Mouse (Mus musculus): ENCODE measurements around the gene Ccdc74a. TPM values are rescaled to one million over a fixed set of nuclear protein-coding genes. Genes with fewer than 3 reads are reported as not detected.

Ccdc74a gene
- total and polyA plus RNA-seq, 2 experiments, result not detected

- H3K27ac ChIP-seq (replicated peaks; ENCODE audit: insufficient read depth, low read depth, low read length), result no peak overlapping the region
These were observed 886 bp downstream of the Ccdc74a start for GRCm38 (mm10) chr16:17647156-17647555.

GRCm38 (mm10) chr16:17647566-17648340 lies 1.5 kb downstream of the Ccdc74a start:
- Histone ChIP-seq H3K9ac (ENCODE audit: low read depth, low read length) (no peak overlapping the region), H3K79me2 (ENCODE audit: control insufficient read depth, insufficient read depth, low read length) (no peaks in the 10 kb centered on the region), H3K4me3 (ENCODE audit: insufficient read depth, low read depth, low read length) (no peak overlapping the region), H3K36me3 (ENCODE audit: control insufficient read depth, insufficient read depth, low read length) (peaks cover 3% of the 10 kb centered on the region; the same call in 1 of the 2 replicates), H3K4me1 (ENCODE audit: control insufficient read depth, insufficient read depth, low read length) (peaks cover 3% of the 10 kb centered on the region), H3K27me3 (ENCODE audit: control insufficient read depth, insufficient read depth, low read length) (no peaks in the 10 kb centered on the region), H3K27ac (replicated peaks; ENCODE audit: insufficient read depth, low read depth, low read length) (no peak overlapping the region)
- no peak for TF ChIP-seq CTCF (IDR thresholded peaks at IDR 0.05; ENCODE audit: low read depth, low read length)
- TF ChIP-seq POLR2A (IDR thresholded peaks at IDR 0.05; ENCODE audit: extremely low read depth, insufficient read depth, low read length), result no peak
- no peak for DNase-seq (ENCODE audit: extremely low read depth, low read depth, low spot score)
- 93% methylated on average over 10 of the region's 10 CpGs for WGBS

More at GRCm38 (mm10) chr16:17647156-17647555, 886 bp downstream of the Ccdc74a start:
- WGBS, result 74% methylated on average over 1 of the region's 1 CpGs
- Histone ChIP-seq H3K4me3 (ENCODE audit: insufficient read depth, low read depth, low read length) (no peak overlapping the region), H3K27me3 (ENCODE audit: control insufficient read depth, insufficient read depth, low read length) (no peaks in the 10 kb centered on the region), H3K36me3 (ENCODE audit: control insufficient read depth, insufficient read depth, low read length) (peaks cover 4% of the 10 kb centered on the region; the same call in 1 of the 2 replicates), H3K4me1 (ENCODE audit: control insufficient read depth, insufficient read depth, low read length) (peaks cover 3% of the 10 kb centered on the region), H3K79me2 (ENCODE audit: control insufficient read depth, insufficient read depth, low read length) (no peaks in the 10 kb centered on the region), H3K9ac (ENCODE audit: low read depth, low read length) (no peak overlapping the region)
- TF ChIP-seq CTCF (IDR thresholded peaks at IDR 0.05; ENCODE audit: low read depth, low read length), result no peak
- no peak for TF ChIP-seq POLR2A (IDR thresholded peaks at IDR 0.05; ENCODE audit: extremely low read depth, insufficient read depth, low read length)
- no peak for DNase-seq (ENCODE audit: extremely low read depth, low read depth, low spot score)

GRCm38 (mm10) chr16:17649925-17650605 lies 3.8 kb downstream of the Ccdc74a start:
- Histone ChIP-seq H3K9ac (ENCODE audit: low read depth, low read length) (no peak overlapping the region), H3K27me3 (ENCODE audit: control insufficient read depth, insufficient read depth, low read length) (no peaks in the 10 kb centered on the region), H3K4me1 (ENCODE audit: control insufficient read depth, insufficient read depth, low read length) (peaks cover 3% of the 10 kb centered on the region), H3K4me3 (ENCODE audit: insufficient read depth, low read depth, low read length) (no peak overlapping the region), H3K27ac (replicated peaks; ENCODE audit: insufficient read depth, low read depth, low read length) (no peak overlapping the region), H3K36me3 (ENCODE audit: control insufficient read depth, insufficient read depth, low read length) (peaks cover 4% of the 10 kb centered on the region; the same call in 1 of the 2 replicates), H3K79me2 (ENCODE audit: control insufficient read depth, insufficient read depth, low read length) (no peaks in the 10 kb centered on the region)
- WGBS, result 89% methylated on average over 16 of the region's 16 CpGs
- TF ChIP-seq POLR2A (IDR thresholded peaks at IDR 0.05; ENCODE audit: extremely low read depth, insufficient read depth, low read length) (no peak), CTCF (IDR thresholded peaks at IDR 0.05; ENCODE audit: low read depth, low read length) (no peak)
- DNase-seq (ENCODE audit: extremely low read depth, low read depth, low spot score), result no peak

- H3K79me2 ChIP-seq (ENCODE audit: control insufficient read depth, insufficient read depth, low read length), result no peaks in the 10 kb centered on the region
- no peak for DNase-seq (ENCODE audit: extremely low read depth, low read depth, low spot score)
- H3K4me1 ChIP-seq (ENCODE audit: control insufficient read depth, insufficient read depth, low read length), result peaks cover 3% of the 10 kb centered on the region
- peaks cover 4% of the 10 kb centered on the region; the same call in 1 of the 2 replicates for H3K36me3 ChIP-seq (ENCODE audit: control insufficient read depth, insufficient read depth, low read length)
- no peak overlapping the region for H3K4me3 ChIP-seq (ENCODE audit: insufficient read depth, low read depth, low read length)
- no peaks in the 10 kb centered on the region for H3K27me3 ChIP-seq (ENCODE audit: control insufficient read depth, insufficient read depth, low read length)
- H3K27ac ChIP-seq (replicated peaks; ENCODE audit: insufficient read depth, low read depth, low read length), result no peak overlapping the region
- 96% methylated on average over 1 of the region's 1 CpGs for WGBS
- TF ChIP-seq CTCF (IDR thresholded peaks at IDR 0.05; ENCODE audit: low read depth, low read length) (no peak), POLR2A (IDR thresholded peaks at IDR 0.05; ENCODE audit: extremely low read depth, insufficient read depth, low read length) (no peak)
- no peak overlapping the region for H3K9ac ChIP-seq (ENCODE audit: low read depth, low read length)
These were observed 4.4 kb downstream of the Ccdc74a start for GRCm38 (mm10) chr16:17650711-17651110.

GRCm38 (mm10) chr16:17652607-17653006 lies 6.3 kb downstream of the Ccdc74a start:
- DNase-seq (ENCODE audit: extremely low read depth, low read depth, low spot score), result no peak
- H3K27ac ChIP-seq (replicated peaks; ENCODE audit: insufficient read depth, low read depth, low read length), result no peak overlapping the region
- no peak for TF ChIP-seq CTCF (IDR thresholded peaks at IDR 0.05; ENCODE audit: low read depth, low read length)
- TF ChIP-seq POLR2A (IDR thresholded peaks at IDR 0.05; ENCODE audit: extremely low read depth, insufficient read depth, low read length), result no peak
- no peak overlapping the region for H3K4me3 ChIP-seq (ENCODE audit: insufficient read depth, low read depth, low read length)
- H3K27me3 ChIP-seq (ENCODE audit: control insufficient read depth, insufficient read depth, low read length), result no peaks in the 10 kb centered on the region
- no peaks in the 10 kb centered on the region for H3K79me2 ChIP-seq (ENCODE audit: control insufficient read depth, insufficient read depth, low read length)
- peaks cover 4% of the 10 kb centered on the region; the same call in 1 of the 2 replicates for H3K4me1 ChIP-seq (ENCODE audit: control insufficient read depth, insufficient read depth, low read length)
- 88% methylated on average over 4 of the region's 4 CpGs for WGBS
- no peak overlapping the region for H3K9ac ChIP-seq (ENCODE audit: low read depth, low read length)
- H3K36me3 ChIP-seq (ENCODE audit: control insufficient read depth, insufficient read depth, low read length), result peaks cover 4% of the 10 kb centered on the region; the same call in 1 of the 2 replicates

Data from liver, adult 2 months (tissue).